Mouse (Mus musculus) E14TG2a.4 (cell line): ENCODE measurements around the gene Frmd4b.

ENCODE experiments used
- H3K27me3 ChIP-seq: 2 replicates; pipeline ENCODE4 v1.6.1; 2014; ENCODE audit warnings: low read length, control low read depth; ENCODE audit not compliant: insufficient read depth
- H3K36me3 ChIP-seq: 2 replicates; pipeline ENCODE4 v1.6.1; 2014; ENCODE audit warnings: low read length, control low read depth; ENCODE audit not compliant: insufficient read depth
- H3K4me1 ChIP-seq: replicated peaks from 2 replicates; pipeline ENCODE4 v1.6.1; 2014; ENCODE audit warnings: low read depth, low read length, control low read depth
- H3K4me3 ChIP-seq: replicated peaks from 2 replicates; pipeline ENCODE4 v1.5.1; 2014; ENCODE audit warnings: mild to moderate bottlenecking, low read length
- H3K9me3 ChIP-seq: 2 replicates; pipeline ENCODE4 v1.6.1; 2014; ENCODE audit warnings: low read length, control low read depth
- CTCF ChIP-seq: conservative IDR thresholded peaks from 2 replicates; pipeline ENCODE4 v1.5.1; 2014; ENCODE audit warnings: low read length
- NANOG ChIP-seq: IDR thresholded peaks from 2 replicates; pipeline ENCODE4 v1.6.1; 2014; ENCODE audit warnings: borderline replicate concordance, low read length, mixed read lengths
- POU5F1 ChIP-seq: IDR thresholded peaks from 2 replicates; pipeline ENCODE4 v1.6.1; 2014; ENCODE audit warnings: low read length, borderline replicate concordance

The Frmd4b gene

DNA sequence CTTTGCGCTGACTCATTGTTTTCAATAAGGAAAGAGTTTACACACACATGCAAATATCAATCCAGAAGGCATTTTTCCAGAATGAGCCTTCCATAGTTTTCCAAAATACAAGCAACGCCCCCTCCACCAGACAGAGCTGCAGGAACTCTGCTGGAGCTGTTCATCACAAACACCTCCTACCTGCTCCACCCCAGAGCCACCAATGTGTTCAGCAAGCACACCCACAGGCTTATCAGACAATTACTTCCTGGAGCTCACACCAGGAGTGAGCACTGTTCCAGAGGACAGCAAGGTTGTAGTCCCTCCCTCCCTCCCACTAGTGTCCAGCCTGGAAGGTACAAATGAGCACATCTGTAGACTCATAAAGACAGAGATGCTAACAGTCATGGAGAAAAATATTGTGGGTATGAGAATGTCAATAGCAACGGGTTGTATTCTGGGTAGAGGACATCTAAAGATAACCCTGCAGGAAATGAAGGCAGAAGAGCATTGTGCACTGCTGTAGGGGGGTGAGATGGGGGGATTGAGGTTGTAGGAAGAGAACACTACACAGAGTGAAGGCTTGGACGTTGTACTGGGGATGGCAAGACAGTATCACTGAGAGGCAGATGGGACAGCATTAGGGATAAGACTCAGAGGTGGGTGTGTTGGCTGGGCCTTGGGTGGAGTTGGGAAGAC, 144.3 kb downstream of the Frmd4b start:
- peaks cover 10% of the 10 kb centered on the region for H3K4me1 ChIP-seq
- H3K27me3 ChIP-seq: no peaks in the 10 kb centered on the region
- no peak overlapping the region for H3K4me3 ChIP-seq
- no peaks in the 10 kb centered on the region for H3K36me3 ChIP-seq
- TF ChIP-seq POU5F1 (no peak), CTCF (no peak), NANOG (no peak)
- H3K9me3 ChIP-seq: 0 out of 2 replicates have a peak, but pooled peaks cover 4% of the 10 kb centered on the region

DNA sequence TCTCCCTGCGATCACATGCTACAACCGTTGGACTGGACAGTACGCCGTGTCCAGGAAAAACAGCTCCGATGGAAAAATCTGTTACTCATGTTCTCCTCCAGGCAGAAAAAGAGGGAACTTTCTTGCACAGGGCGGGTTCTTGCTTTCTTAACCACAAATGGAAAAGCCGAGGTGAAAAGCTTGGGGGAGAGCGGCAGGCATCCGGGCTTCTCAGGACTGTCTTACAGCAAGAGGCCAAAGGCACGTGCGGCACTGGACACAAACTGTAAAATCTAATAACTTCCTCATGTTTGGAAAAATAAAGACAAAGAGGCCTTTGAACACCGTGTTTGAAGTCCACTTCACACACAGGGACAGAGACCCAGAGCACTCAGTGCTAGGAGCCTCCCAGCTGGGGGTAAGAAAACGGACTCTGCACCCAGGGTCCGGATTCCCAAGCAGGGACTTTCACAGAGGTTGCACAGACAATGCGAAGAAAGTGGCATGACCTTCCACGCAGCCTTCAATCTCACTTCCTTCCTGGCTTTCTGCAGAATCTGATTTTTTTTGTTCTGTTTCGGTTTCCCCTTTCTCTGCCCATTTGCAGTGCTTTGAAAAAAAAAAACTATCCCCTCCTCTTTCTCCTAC, 153.3 kb downstream of the Frmd4b start:
- H3K9me3 ChIP-seq: no peaks in the 10 kb centered on the region
- TF ChIP-seq CTCF (no peak), NANOG (no peak), POU5F1 (no peak)
- H3K4me1 ChIP-seq: no peaks in the 10 kb centered on the region; the same call in 1 of the 2 replicates
- no peaks in the 10 kb centered on the region for H3K36me3 ChIP-seq
- no peak overlapping the region for H3K4me3 ChIP-seq
- H3K27me3 ChIP-seq: no peaks in the 10 kb centered on the region; the same call in 1 of the 2 replicates

DNA sequence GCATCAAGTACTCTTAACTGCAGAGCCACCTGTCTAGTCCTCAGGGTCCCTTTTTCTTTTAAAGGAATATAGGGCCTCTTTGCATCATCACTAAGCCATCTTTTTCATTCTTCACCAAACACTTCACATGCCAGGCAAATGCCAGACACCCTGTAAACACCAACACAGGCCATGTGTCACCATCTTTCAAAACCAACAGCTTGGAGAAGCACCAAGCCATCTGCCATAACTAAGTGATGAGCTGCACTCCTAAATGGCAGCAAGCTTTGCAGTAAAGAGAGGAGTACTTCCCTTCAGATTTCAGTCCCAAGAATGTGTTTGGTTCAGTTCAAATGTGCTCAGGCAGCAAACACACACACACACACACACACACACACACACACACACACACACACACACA, 154.9 kb downstream of the Frmd4b start:
- TF ChIP-seq CTCF (no peak), NANOG (no peak), POU5F1 (no peak)
- Histone ChIP-seq H3K9me3 (no peaks in the 10 kb centered on the region), H3K36me3 (no peaks in the 10 kb centered on the region), H3K27me3 (no peaks in the 10 kb centered on the region; the same call in 1 of the 2 replicates), H3K4me1 (peaks cover 11% of the 10 kb centered on the region), H3K4me3 (no peak overlapping the region)

DNA sequence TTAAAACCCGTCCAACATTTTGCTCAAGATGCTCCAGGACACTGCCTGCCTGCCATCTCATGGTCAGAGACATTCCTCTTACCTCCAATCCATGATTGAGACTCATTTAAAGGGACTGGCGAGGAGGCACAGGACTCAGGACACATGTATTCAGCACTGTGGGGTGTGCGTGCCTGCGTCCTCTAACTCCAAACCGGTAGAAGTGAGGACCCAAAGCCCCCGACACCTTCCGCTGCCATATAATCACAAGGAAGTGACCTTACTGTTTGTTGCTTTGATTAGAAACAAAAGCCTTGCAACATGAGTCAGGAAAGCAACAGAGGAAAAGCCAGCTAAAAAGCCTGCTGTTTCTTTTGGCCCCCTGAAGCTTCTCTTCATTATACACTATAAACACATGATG, 158.2 kb downstream of the Frmd4b start:
- TF ChIP-seq POU5F1 (no peak), CTCF (no peak), NANOG (no peak)
- Histone ChIP-seq H3K27me3 (no peaks in the 10 kb centered on the region; the same call in 1 of the 2 replicates), H3K36me3 (no peaks in the 10 kb centered on the region), H3K4me1 (peaks cover 22% of the 10 kb centered on the region), H3K9me3 (no peaks in the 10 kb centered on the region), H3K4me3 (no peak overlapping the region)

DNA sequence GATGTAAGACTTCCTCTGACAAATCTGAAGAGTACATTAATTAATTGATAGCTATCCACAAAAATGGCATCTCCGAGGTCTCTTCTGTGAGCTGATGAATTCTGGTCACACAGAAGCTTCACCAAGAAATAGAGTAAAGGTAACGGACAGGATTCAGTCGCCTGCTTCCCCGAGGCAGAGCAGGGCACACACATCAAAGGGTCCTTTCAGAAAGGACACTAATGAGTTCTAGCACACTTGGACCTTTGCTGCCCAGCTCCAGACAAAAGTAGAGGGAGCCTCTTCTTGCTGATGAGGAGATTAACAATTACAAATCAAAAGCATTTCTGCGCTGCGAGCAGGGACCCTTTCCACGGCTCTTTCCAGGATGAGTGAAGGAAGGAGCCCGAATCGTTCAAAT, 159.0 kb downstream of the Frmd4b start:
- Histone ChIP-seq H3K9me3 (no peaks in the 10 kb centered on the region), H3K4me3 (no peak overlapping the region), H3K36me3 (no peaks in the 10 kb centered on the region), H3K27me3 (no peaks in the 10 kb centered on the region), H3K4me1 (peaks cover 22% of the 10 kb centered on the region)
- TF ChIP-seq CTCF: no peak
- TF ChIP-seq NANOG: no peak
- no peak for TF ChIP-seq POU5F1

DNA sequence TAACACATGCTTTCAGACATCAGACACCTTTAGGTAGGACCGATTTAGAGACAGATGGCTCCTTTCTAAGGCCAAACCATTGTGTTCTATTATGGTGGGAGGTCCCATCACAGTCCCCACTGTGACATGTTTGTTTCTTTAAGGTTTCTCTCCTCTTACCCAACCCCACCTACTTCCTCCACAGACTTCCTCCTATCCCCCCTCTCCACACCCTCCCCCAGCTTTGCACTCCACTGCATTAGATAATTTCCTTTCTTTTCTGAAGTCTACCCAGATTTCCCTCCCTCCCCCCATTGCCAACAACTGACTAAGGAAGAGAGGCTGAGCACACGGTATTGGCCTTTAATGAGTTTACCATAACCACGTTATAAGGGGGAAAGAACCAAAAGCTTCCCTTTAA, 159.4 kb downstream of the Frmd4b start:
- no peaks in the 10 kb centered on the region for H3K36me3 ChIP-seq
- no peak for TF ChIP-seq NANOG
- TF ChIP-seq CTCF: no peak
- no peak for TF ChIP-seq POU5F1
- H3K9me3 ChIP-seq: no peaks in the 10 kb centered on the region
- no peaks in the 10 kb centered on the region for H3K27me3 ChIP-seq
- peaks cover 22% of the 10 kb centered on the region for H3K4me1 ChIP-seq
- no peak overlapping the region for H3K4me3 ChIP-seq

DNA sequence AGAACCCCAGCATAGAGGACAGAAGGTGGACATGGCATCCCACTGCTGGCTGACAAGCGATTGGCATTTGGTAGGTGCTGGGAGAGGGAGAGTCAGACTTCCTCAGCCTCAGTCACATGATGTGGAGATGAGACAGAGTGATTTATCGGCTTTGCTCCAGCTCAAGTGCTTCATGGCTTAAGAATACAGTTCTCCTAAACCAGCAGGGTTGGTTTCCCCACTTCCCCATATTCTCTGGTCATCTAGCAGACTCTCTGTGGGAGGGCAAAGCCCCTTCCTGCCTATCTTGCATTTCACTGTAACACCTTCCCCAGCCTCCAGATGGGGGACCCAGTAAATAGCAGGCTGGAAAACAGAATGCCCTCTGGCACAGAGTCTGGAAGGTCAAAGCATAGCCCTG, 160.1 kb downstream of the Frmd4b start:
- H3K4me1 ChIP-seq: peaks cover 22% of the 10 kb centered on the region
- H3K9me3 ChIP-seq: no peaks in the 10 kb centered on the region
- H3K4me3 ChIP-seq: no peak overlapping the region

DNA sequence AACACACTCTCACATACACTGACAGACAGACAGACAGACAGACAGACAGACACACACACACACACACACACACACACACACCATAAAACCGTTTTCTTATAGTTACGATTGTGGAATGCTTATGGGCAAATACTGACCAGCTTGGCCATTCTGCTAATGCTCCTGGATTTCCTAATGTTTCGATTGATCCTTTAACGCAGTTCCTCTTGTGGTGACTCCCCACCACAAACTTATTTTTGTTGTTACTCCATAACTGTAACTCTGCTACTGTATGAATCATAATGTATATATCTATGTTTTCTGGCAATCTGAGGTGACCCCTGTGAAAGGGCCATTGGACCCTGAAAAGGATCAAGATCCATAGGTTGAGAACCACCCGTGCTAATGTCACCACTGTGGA, 165.1 kb downstream of the Frmd4b start:
- TF ChIP-seq NANOG (no peak), POU5F1 (no peak), CTCF (no peak)
- peaks cover 9% of the 10 kb centered on the region for H3K4me1 ChIP-seq
- H3K9me3 ChIP-seq: no peaks in the 10 kb centered on the region
- H3K4me3 ChIP-seq: no peak overlapping the region
- H3K36me3 ChIP-seq: no peaks in the 10 kb centered on the region
- no peaks in the 10 kb centered on the region for H3K27me3 ChIP-seq

More for the DNA sequence above, 160.1 kb downstream of the Frmd4b start:
- Histone ChIP-seq H3K36me3 (no peaks in the 10 kb centered on the region), H3K27me3 (no peaks in the 10 kb centered on the region)
- TF ChIP-seq NANOG (no peak), POU5F1 (no peak), CTCF (no peak)
